Mouse (Mus musculus) common myeloid progenitor, adult 5-6 weeks (primary cell): Measurements from ENCODE around the gene Entpd4b. TPM values are rescaled to one million over a fixed set of nuclear protein-coding genes. Genes with fewer than 3 reads are reported as not detected.
"Not testable (repeated sequence)": the region's sequence is repeated elsewhere in the genome, so short reads cannot be mapped to it uniquely, and the experiment has no call there.

Experiments
- ATAC-seq: replicated peaks from 2 replicates; pipeline ENCODE4 v1.8.0; 2016; ENCODE audit warnings: low read depth, mild to moderate bottlenecking, moderate TSS enrichment, inconsistent platforms; ENCODE audit not compliant: poor library complexity, severe bottlenecking
- total RNA-seq: library from RNA; stranded (forward); fragments of 200-1000, 187-1606 nt; gene quantifications from 2 replicates; pipeline ENCODE4 v1.2.3, GENCODE M21; 2017

The Entpd4b gene
- 11.1 and 16.2 TPM in 2 replicates for total RNA-seq

GRCm38 (mm10) chr14:69555110-69555831 is at the start of gene Entpd4b:
Gene Entpd4b, plus strand, starts transcription at chr14:69555424.
- ATAC-seq: peak; percentile 76

- peak; percentile 40 for ATAC-seq
Observed at GRCm38 (mm10) chr14:69507000-69507399, 48.2 kb upstream of the Entpd4b start.

- ATAC-seq: not testable (repeated sequence)
Observed at GRCm38 (mm10) chr14:69512449-69512848, 42.8 kb upstream of the Entpd4b start, which contains the start of gene Gm27179. Gene Gm27179, minus strand, starts transcription at chr14:69512549.

GRCm38 (mm10) chr14:69520810-69521209 is 34.4 kb upstream of the Entpd4b start:
- ATAC-seq: not testable (repeated sequence)

GRCm38 (mm10) chr14:69523001-69523400 is 32.2 kb upstream of the Entpd4b start:
- ATAC-seq: peak; percentile 77

GRCm38 (mm10) chr14:69526202-69526601 is 29.0 kb upstream of the Entpd4b start:
- not testable (repeated sequence) for ATAC-seq

- peak; percentile 77 for ATAC-seq
Observed at GRCm38 (mm10) chr14:69536539-69536938, 18.7 kb upstream of the Entpd4b start.

GRCm38 (mm10) chr14:69540113-69540512 is 15.1 kb upstream of the Entpd4b start:
- ATAC-seq: peak; percentile 59

- peak; percentile 53 for ATAC-seq
Observed at GRCm38 (mm10) chr14:69542695-69543094, 12.5 kb upstream of the Entpd4b start.

GRCm38 (mm10) chr14:69544033-69544432 is 11.2 kb upstream of the Entpd4b start:
- ATAC-seq: 0 out of 2 replicates have a peak, but pooled peaks have one; percentile 34

- ATAC-seq: peak; percentile 58
Observed at GRCm38 (mm10) chr14:69545052-69545451, 10.2 kb upstream of the Entpd4b start.

GRCm38 (mm10) chr14:69547310-69547709 is 7.9 kb upstream of the Entpd4b start:
- ATAC-seq: peak; percentile 30; the same call in 1 of the 2 replicates

GRCm38 (mm10) chr14:69556820-69557219 is 1.6 kb downstream of the Entpd4b start:
- ATAC-seq: peak; percentile 46

- peak; percentile 49 for ATAC-seq
Observed at GRCm38 (mm10) chr14:69557550-69557949, 2.3 kb downstream of the Entpd4b start.

Other genes with a start within 250 kb of the Entpd4b start
- 0.49 and 5.1 TPM in 2 replicates for gene Gm16867, start 52.1 kb upstream of the Entpd4b start, total RNA-seq
- 0.29 TPM in 1 of 2 replicates, not detected in the other for gene Gm27179, start 42.9 kb upstream of the Entpd4b start, total RNA-seq